Mouse (Mus musculus): ENCODE measurements around the gene Abl1.

DNA sequence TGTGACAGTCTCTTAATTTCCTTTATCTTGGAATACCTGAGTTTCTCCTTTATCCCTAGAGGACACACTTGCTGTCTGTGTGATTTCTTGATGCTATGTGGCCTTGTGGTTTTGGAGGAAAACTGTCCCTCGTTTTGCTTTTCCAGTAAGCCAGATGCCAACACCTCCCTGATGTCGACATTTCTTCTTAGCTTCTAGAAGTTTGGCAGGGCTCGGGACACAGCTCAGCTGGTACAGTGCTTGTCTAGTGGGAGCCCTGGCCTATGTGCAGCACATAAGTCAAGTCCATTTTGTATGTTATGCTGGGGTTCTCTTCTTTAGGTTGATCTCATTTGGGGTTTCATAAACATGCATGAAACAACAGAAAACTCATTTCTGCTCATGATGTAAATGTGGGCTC is 50.9 kb downstream of the Abl1 start:
- TF ChIP-seq EP300 (IDR thresholded peaks at IDR 0.05; ENCODE audit: low read length) (no peak), USF2 (conservative IDR thresholded peaks at IDR 0.05; ENCODE audit: low read depth, low read length) (no peak), POLR2A (IDR thresholded peaks at IDR 0.05; ENCODE audit: low read depth, low read length) (no peak), MAFK (IDR thresholded peaks at IDR 0.05; ENCODE audit: insufficient replicate concordance, low read length) (no peak), MAZ (IDR thresholded peaks at IDR 0.05; ENCODE audit: low read depth, low read length) (no peak), ETS1 (conservative IDR thresholded peaks at IDR 0.05; ENCODE audit: low read depth, low read length) (no peak), ZC3H11A (IDR thresholded peaks at IDR 0.05; ENCODE audit: low read depth, low read length) (no peak), GABPA (IDR thresholded peaks at IDR 0.05; ENCODE audit: insufficient replicate concordance, low read depth, low read length) (no peak)

All from CH12.LX (cell line).